Mouse (Mus musculus) embryonic facial prominence, embryonic 11.5 days (tissue): ENCODE measurements around the gene Rnase11. TPM values are rescaled to one million over a fixed set of nuclear protein-coding genes. Genes with fewer than 3 reads are reported as not detected.
A peak's percentile ranks its signal among the peaks of the same experiment; 100 is the strongest.
"Not testable (repeated sequence)": the region's sequence is repeated elsewhere in the genome, so short reads cannot be mapped to it uniquely, and the experiment has no call there.

Source experiments
- ATAC-seq: fragments of 200-750 bp; cut with Nextera tagmentation; replicated peaks from 2 replicates; pipeline ENCODE4 v1.8.0; 2017; ENCODE audit warnings: low read depth; ENCODE audit not compliant: insufficient number of reproducible peaks, low FRiP score, low TSS enrichment
- DNase-seq: peaks from one replicate; pipeline ENCODE4 v3.0.0-alpha.2; 2015; ENCODE audit warnings: low spot score
- H3K27ac ChIP-seq: fragments of 300-500 bp; sonication (generic); replicated peaks from 2 replicates; pipeline ENCODE4 v1.5.1; 2014; ENCODE audit warnings: mild to moderate bottlenecking, low read depth, low read length, control low read depth
- H3K27me3 ChIP-seq: fragments of 300-500 bp; sonication (generic); 2 replicates; pipeline ENCODE4 v1.6.1; 2014; ENCODE audit warnings: mild to moderate bottlenecking, low read length, moderate library complexity, mixed read lengths; ENCODE audit not compliant: control insufficient read depth, insufficient read depth
- H3K36me3 ChIP-seq: fragments of 300-500 bp; sonication (generic); replicated peaks from 2 replicates; pipeline ENCODE4 v1.6.1; 2014; ENCODE audit warnings: low read depth, mild to moderate bottlenecking, low read length, moderate library complexity, mixed read lengths; ENCODE audit not compliant: control insufficient read depth, insufficient read depth
- H3K4me1 ChIP-seq: fragments of 300-500 bp; sonication (generic); 2 replicates; pipeline ENCODE4 v1.6.1; 2014; ENCODE audit warnings: low read length, mixed read lengths; ENCODE audit not compliant: control insufficient read depth, insufficient read depth
- H3K4me2 ChIP-seq: fragments of 300-500 bp; sonication (generic); 2 replicates; pipeline ENCODE4 v1.6.1; 2014; ENCODE audit warnings: low read depth, mild to moderate bottlenecking, control low read depth, low read length, moderate library complexity
- H3K4me3 ChIP-seq: fragments of 300-500 bp; sonication (generic); 2 replicates; pipeline ENCODE4 v1.5.1; 2014; ENCODE audit warnings: low read depth, low read length, control low read depth
- H3K9ac ChIP-seq: fragments of 300-500 bp; sonication (generic); replicated peaks from 2 replicates; pipeline ENCODE4 v1.6.1; 2014; ENCODE audit warnings: mild to moderate bottlenecking, control low read depth, low read length
- H3K9me3 ChIP-seq: fragments of 300-500 bp; sonication (generic); replicated peaks from 2 replicates; pipeline ENCODE4 v1.6.1; 2016; ENCODE audit warnings: mild to moderate bottlenecking, low read length, inconsistent platforms, mixed read lengths; ENCODE audit not compliant: control insufficient read depth
- WGBS: fragments of 180-500 bp; shearing (Covaris S2); extraction: QIAGEN DNeasy Blood & Tissue Kit; methylation state at CpG from one replicate; pipeline ENCODE4 v1.1.7; 2014; 5-methylcytosine and 5-hydroxymethylcytosine counted together
- polyA plus RNA-seq: library from polyadenylated mRNA; unstranded; fragments of >200 nt; fragmentation: Nextera tagmentation; extraction: Ambion mirVana; gene quantifications from 2 replicates; pipeline ENCODE4 v1.2.1, GENCODE M21; 2014

The Rnase11 gene
- not detected in 2 replicates for polyA plus RNA-seq

GRCm38 (mm10) chr14:51050063-51050462, at the start of gene Rnase11:
Rnase11 (minus strand) TSS chr14:51050163.
- ATAC-seq (no peak), DNase-seq (no peak)
- H3K36me3 ChIP-seq: no peaks in the 10 kb centered on the region
- H3K4me3 ChIP-seq: no peak within 1 kb of the TSS
- no peaks in the 10 kb centered on the region for H3K9me3 ChIP-seq
- no peaks in the 10 kb centered on the region for H3K4me1 ChIP-seq
- H3K27ac ChIP-seq: no peak within 1 kb of the TSS
- no peak within 1 kb of the TSS for H3K9ac ChIP-seq
- H3K27me3 ChIP-seq: no peaks in the 10 kb centered on the region
- 86% methylated on average over 2 of the region's 2 CpGs for WGBS
- no peak within 1 kb of the TSS for H3K4me2 ChIP-seq

- WGBS: 92% methylated on average over 11 of the region's 11 CpGs
- ATAC-seq: no peak
- no peak for DNase-seq
Observed at GRCm38 (mm10) chr14:51098921-51099320, 49.0 kb upstream of the Rnase11 start.

GRCm38 (mm10) chr14:51098300-51098699, 48.3 kb upstream of the Rnase11 start:
- H3K36me3 ChIP-seq, H3K27ac ChIP-seq, H3K4me3 ChIP-seq, H3K4me2 ChIP-seq, H3K9me3 ChIP-seq, H3K27me3 ChIP-seq, ATAC-seq, H3K4me1 ChIP-seq, H3K9ac ChIP-seq: not testable (repeated sequence)
- WGBS: 29% methylated on average over 1 of the region's 1 CpGs
- peak; percentile 63 for DNase-seq

More at GRCm38 (mm10) chr14:51098921-51099320, 49.0 kb upstream of the Rnase11 start:
- no peak overlapping the region for H3K4me2 ChIP-seq
- H3K27me3 ChIP-seq: no peaks in the 10 kb centered on the region
- no peaks in the 10 kb centered on the region for H3K4me1 ChIP-seq
- H3K27ac ChIP-seq: no peak overlapping the region
- no peaks in the 10 kb centered on the region for H3K9me3 ChIP-seq
- H3K36me3 ChIP-seq: no peaks in the 10 kb centered on the region
- H3K4me3 ChIP-seq: no peak overlapping the region
- no peak overlapping the region for H3K9ac ChIP-seq

- no peak overlapping the region for H3K4me3 ChIP-seq
- 71% methylated on average over 9 of the region's 9 CpGs for WGBS
- no peaks in the 10 kb centered on the region for H3K36me3 ChIP-seq
- H3K9me3 ChIP-seq: no peaks in the 10 kb centered on the region
- no peak overlapping the region for H3K9ac ChIP-seq
- H3K4me2 ChIP-seq: no peak overlapping the region
- no peak overlapping the region for H3K27ac ChIP-seq
- H3K4me1 ChIP-seq: no peaks in the 10 kb centered on the region
- no peak for DNase-seq
- no peak for ATAC-seq
- H3K27me3 ChIP-seq: no peaks in the 10 kb centered on the region
Observed at GRCm38 (mm10) chr14:51095736-51096524, 46.0 kb upstream of the Rnase11 start.

- Histone ChIP-seq H3K36me3 (no peaks in the 10 kb centered on the region), H3K27me3 (no peaks in the 10 kb centered on the region), H3K9ac (no peak overlapping the region), H3K4me3 (no peak overlapping the region), H3K27ac (no peak overlapping the region), H3K4me1 (no peaks in the 10 kb centered on the region), H3K4me2 (no peak overlapping the region), H3K9me3 (no peaks in the 10 kb centered on the region)
- DNase-seq (no peak), ATAC-seq (no peak)
- 73% methylated on average over 8 of the region's 9 CpGs for WGBS
Observed at GRCm38 (mm10) chr14:51094921-51095320, 45.0 kb upstream of the Rnase11 start.

- 83% methylated on average over 5 of the region's 5 CpGs for WGBS
Observed at GRCm38 (mm10) chr14:51094096-51094875, 44.3 kb upstream of the Rnase11 start.

GRCm38 (mm10) chr14:51093496-51093895, 43.5 kb upstream of the Rnase11 start:
- ATAC-seq (no peak), DNase-seq (no peak)
- H3K36me3 ChIP-seq: no peaks in the 10 kb centered on the region
- H3K4me3 ChIP-seq: no peak overlapping the region
- no peaks in the 10 kb centered on the region for H3K27me3 ChIP-seq
- H3K9me3 ChIP-seq: no peaks in the 10 kb centered on the region
- H3K27ac ChIP-seq: no peak overlapping the region
- H3K4me1 ChIP-seq: no peaks in the 10 kb centered on the region
- H3K4me2 ChIP-seq: no peak overlapping the region
- 37% methylated on average over 3 of the region's 3 CpGs for WGBS
- H3K9ac ChIP-seq: no peak overlapping the region

More at GRCm38 (mm10) chr14:51094096-51094875, 44.3 kb upstream of the Rnase11 start:
- DNase-seq (no peak), ATAC-seq (no peak)
- no peaks in the 10 kb centered on the region for H3K9me3 ChIP-seq
- H3K9ac ChIP-seq: no peak overlapping the region
- no peak overlapping the region for H3K4me3 ChIP-seq
- H3K27me3 ChIP-seq: no peaks in the 10 kb centered on the region
- no peaks in the 10 kb centered on the region for H3K4me1 ChIP-seq
- H3K27ac ChIP-seq: no peak overlapping the region
- no peaks in the 10 kb centered on the region for H3K36me3 ChIP-seq
- no peak overlapping the region for H3K4me2 ChIP-seq
